Mouse (Mus musculus) left cerebral cortex, adult 2 months (tissue): ENCODE results near the gene 4930579F01Rik. TPM values are rescaled to one million over a fixed set of nuclear protein-coding genes. Genes with fewer than 3 reads are reported as not detected.

Experiments
- DNase-seq, 2 experiments: peaks; one replicate each; pipeline ENCODE4 v3.0.0; 2021 to 2022; ENCODE audit warnings: low spot score in 2 of 2, mixed read lengths in 1 of 2; ENCODE audit errors: extremely low spot score in 1 of 2
- H3K27ac ChIP-seq: fragments of 200-600 bp; 2 replicates; pipeline ENCODE4 v1.8.1; 2022
- H3K4me3 ChIP-seq: fragments of 200-600 bp; 2 replicates; pipeline ENCODE4 v1.8.1; 2022
- CTCF ChIP-seq: fragments of 200-600 bp; IDR thresholded peaks from 2 replicates; pipeline ENCODE4 v1.8.1; 2022; ENCODE audit warnings: antibody characterized with exemption, mild to moderate bottlenecking, moderate library complexity
- intact Hi-C: fragments of 180-260 bp; cut with DNase I; formaldehyde crosslinking; loops from one replicate; pipeline ENCODE4 v1.15.1; 2025
- total RNA-seq, 2 experiments: library from RNA; stranded (reverse); gene quantifications; 2 replicates each; pipeline ENCODE4 v1.2.3; 2021

Gene 4930579F01Rik
- total RNA-seq, 2 experiments from 2014 or later: not detected

DNA sequence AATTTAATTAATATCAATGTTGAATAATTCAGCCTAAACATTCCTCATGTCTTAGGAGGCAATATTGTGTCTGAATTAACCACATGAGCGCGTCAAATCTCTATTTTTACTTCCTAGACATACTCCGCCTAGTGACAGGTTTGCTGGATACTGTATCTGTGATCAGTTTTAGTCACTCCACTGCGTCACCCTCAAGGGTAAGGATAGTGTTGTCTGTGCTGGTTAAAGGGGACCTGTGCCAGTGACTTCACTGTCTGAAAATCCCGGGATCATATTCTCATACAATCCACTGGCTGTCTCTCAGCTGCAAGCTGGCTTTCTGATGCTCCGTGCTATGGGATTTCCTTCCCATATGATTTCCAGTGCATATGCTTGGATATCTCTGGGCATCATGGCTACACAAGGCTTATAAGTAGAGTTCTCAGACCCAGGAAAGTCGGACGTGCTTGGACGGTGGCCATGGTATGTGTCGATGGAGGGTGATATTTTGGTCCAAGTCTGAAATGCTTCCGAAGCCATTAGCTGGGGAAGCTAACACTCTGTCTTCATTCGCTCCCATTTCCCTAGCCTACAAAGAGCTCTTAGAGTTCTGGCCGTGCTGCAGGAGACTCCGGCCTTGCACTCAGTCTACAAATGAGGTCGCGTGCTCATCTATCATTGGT, 74.0 kb downstream of the 4930579F01Rik start:
- no peak for TF ChIP-seq CTCF
- DNase-seq: no peak
- intact Hi-C loops: no loop called here
- Histone ChIP-seq H3K27ac (no peak overlapping the region), H3K4me3 (no peak overlapping the region)

DNA sequence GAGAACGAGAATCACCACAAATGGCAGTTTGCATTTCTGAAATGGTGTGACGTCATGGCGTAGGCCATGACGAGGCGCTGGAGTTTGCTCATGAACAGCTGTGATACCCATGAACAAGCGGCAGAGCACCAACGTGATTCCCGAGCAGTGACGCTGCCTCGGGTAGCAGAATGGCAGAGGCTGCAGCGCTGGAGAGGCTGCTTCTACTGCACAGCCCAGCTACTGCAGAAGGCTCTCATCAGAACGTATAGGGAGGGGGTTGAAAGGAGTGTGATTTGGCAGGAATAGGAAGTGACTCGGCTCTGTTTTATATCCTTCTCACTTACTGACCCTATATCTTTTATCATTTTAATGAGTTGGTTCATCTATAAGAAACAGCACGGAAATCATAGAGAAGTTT, 74.8 kb downstream of the 4930579F01Rik start:
- TF ChIP-seq CTCF: no peak
- DNase-seq: no peak
- H3K4me3 ChIP-seq: no peak overlapping the region
- H3K27ac ChIP-seq: no peak overlapping the region
- intact Hi-C loops: no loop called here

DNA sequence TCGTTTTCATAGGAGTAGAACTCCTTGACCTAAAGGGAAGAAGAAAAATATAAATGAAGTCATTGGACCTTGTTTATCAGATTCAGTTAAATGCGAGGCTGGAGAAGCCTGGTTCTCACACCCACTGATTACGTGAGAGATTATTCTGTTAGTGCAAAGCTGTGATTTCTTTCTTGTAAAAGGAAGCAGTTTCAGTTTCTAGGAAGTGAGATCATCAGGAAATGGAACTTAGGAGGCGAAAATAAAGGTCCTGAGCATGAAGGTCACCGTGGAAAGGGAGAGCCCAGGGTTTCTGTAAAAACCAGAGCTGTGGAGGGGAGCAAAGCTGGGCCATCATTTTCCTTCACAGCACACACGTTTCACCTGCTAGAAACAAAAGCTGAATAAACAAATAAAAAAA, 75.2 kb downstream of the 4930579F01Rik start:
- Histone ChIP-seq H3K4me3 (no peak overlapping the region), H3K27ac (no peak overlapping the region)
- no peak for TF ChIP-seq CTCF
- DNase-seq: no peak
- intact Hi-C loops: no loop called here

DNA sequence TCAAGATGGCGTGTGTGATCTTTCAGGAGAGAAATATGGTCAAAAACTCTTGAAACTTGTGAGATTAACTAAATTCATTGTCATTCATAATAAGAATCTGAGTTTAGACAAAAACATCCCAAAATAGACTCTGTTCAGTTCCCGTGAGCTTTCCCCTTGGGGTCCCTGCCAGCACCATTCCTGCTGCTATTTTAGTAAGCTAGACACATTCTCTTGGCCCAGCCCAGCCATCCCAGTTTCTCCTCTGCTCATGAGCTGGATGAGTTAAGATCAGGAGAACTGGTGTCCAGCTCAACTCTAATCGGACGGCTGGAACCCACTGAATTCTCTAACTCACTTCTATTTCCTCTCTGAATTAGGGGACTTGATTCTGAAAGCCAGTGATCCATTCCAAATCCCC, 76.8 kb downstream of the 4930579F01Rik start:
- H3K4me3 ChIP-seq: no peak overlapping the region
- DNase-seq: no peak
- H3K27ac ChIP-seq: no peak overlapping the region
- TF ChIP-seq CTCF: no peak
- intact Hi-C loops: no loop called here

DNA sequence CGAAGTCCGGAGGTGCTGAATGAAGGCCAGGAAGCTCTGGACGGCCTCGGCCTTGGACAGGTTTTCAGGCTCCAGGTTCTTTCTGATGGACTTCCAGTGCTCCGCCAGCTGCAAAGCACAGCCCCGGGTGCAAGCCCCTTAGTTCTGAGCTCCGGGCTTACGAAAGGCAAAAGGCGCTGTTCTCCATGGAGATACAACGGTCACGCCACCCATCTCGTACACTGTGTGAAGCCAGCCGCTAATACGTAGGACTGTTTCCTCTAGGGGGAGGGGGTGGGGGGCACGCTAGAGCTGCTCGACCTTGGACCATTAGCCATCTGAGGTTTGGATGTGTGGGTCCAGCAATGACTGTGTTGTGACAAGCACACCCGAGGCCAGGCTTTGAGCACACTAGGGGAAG, 79.5 kb downstream of the 4930579F01Rik start:
- no peak for DNase-seq
- Histone ChIP-seq H3K27ac (no peak overlapping the region), H3K4me3 (no peak overlapping the region)
- intact Hi-C loops: no loop called here
- no peak for TF ChIP-seq CTCF

Other genes starting within 250 kb of the 4930579F01Rik start
- 1 to 10 TPM; 2.6 to 3.4 TPM for gene Dapp1, start 212.3 kb downstream of the 4930579F01Rik start, total RNA-seq
- gene 1110002E22Rik, start 128.8 kb downstream of the 4930579F01Rik start, total RNA-seq: 1 to 10 TPM; 2.9 to 3.0 TPM
- gene Gm5105, start 126.4 kb downstream of the 4930579F01Rik start, total RNA-seq: under 1 TPM; 0.28 to 0.34 TPM
- gene Trmt10a, start 50.4 kb downstream of the 4930579F01Rik start, total RNA-seq: 1 to 10 TPM; 5.8 to 6.2 TPM
- gene Mttp, start 48.9 kb downstream of the 4930579F01Rik start, total RNA-seq: 1 to 10 TPM; 6.2 to 6.5 TPM
- under 1 TPM in 1 of 2 experiments, not detected in 1; 0.28 TPM for gene Adh7, start 23.9 kb upstream of the 4930579F01Rik start, total RNA-seq
- under 1 TPM; 0.42 to 0.63 TPM for gene Adh1, start 67.2 kb upstream of the 4930579F01Rik start, total RNA-seq
- gene Adh6a, start 119.5 kb upstream of the 4930579F01Rik start, total RNA-seq: not detected
- not detected for gene Adh6b, start 147.9 kb upstream of the 4930579F01Rik start, total RNA-seq
- not detected for gene Adh4, start 221.6 kb upstream of the 4930579F01Rik start, total RNA-seq
- 10 to 100 TPM; 54.9 to 58.3 TPM for gene Adh5, start 249.3 kb upstream of the 4930579F01Rik start, total RNA-seq